Mouse (Mus musculus) stomach, embryonic 14.5 days (tissue): Measurements from ENCODE around the gene Foxb1. TPM values are rescaled to one million over a fixed set of nuclear protein-coding genes. Genes with fewer than 3 reads are reported as not detected.

Experiments used
- polyA plus RNA-seq: library from polyadenylated mRNA; unstranded; fragments of >200 nt; fragmentation: Nextera tagmentation; extraction: Ambion mirVana; gene quantifications from 2 replicates; pipeline ENCODE4 v1.2.1, GENCODE M21; 2014

Foxb1 gene
- polyA plus RNA-seq, 1 experiment from 2014 or later = not detected

Other genes with a start within 250 kb of the Foxb1 start
- gene Bnip2, start 228.5 kb upstream of the Foxb1 start, polyA plus RNA-seq = 119 and 120 TPM in 2 replicates